ENCODE assay signal across 10 mouse cellular contexts in the genomic region with DNA sequence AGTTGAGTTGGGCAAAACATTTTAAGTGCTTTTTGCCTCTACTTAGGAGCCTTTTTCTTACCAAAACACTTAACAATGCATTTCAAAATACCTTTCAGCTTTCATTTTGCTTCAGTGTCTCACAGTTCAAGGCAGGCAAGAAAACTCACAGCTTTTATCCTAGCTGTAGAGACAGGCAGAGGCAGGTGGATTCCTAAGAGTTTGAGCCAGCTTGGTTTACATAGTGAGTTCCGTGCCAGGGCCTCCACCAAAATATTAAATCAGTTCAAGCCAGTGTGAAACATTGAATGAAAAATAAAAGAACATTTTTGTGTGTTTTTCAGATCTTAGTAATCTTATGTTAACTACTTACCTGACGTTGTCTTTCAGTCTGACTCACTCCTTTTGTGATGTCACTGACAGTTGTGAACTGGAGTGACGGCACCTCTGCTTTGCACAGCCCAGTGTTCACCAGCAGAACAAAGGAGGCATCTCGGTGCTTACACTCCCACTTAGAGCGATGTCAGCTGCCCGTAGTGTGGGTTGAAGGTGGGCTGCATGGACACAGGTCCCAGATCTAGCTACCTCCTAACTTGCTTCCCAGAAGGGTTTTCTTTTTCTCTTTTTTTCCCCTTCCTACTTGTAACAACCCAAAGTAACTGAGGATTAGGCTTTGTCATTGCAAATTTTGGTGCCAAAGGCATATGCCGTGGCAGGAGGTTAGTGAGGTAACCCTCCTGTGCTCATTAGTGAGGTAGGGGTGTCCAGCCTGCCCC.
"Had no signal": no experiment of that assay in that cellular context is flagged by ENCODE, and none has a peak within 500 bp of the region (broad histone marks: within the 10 kb centered on the region; RNA-seq: fewer than 3 reads in every experiment).

No protein-coding gene starts in this region.

- H3K4me3 ChIP-seq: left cerebral cortex, adult 2 months; limb, embryonic 10.5 days; midbrain, embryonic 12.5 days; stomach, embryonic 15.5 days had no signal

- H3K27ac ChIP-seq: kidney, postnatal 0 days; left cerebral cortex, adult 2 months; limb, embryonic 10.5 days; midbrain, embryonic 12.5 days; stomach, embryonic 15.5 days had no signal

- H3K9me3 ChIP-seq: limb, embryonic 10.5 days; midbrain, embryonic 12.5 days; stomach, embryonic 15.5 days had no signal

- H3K27me3 ChIP-seq: midbrain, embryonic 12.5 days; stomach, embryonic 15.5 days had no signal

- H3K4me1 ChIP-seq: limb, embryonic 10.5 days; midbrain, embryonic 12.5 days; stomach, embryonic 15.5 days had no signal

- H3K4me2 ChIP-seq: midbrain, embryonic 12.5 days; stomach, embryonic 15.5 days had no signal

- H3K9ac ChIP-seq: midbrain, embryonic 12.5 days; stomach, embryonic 15.5 days had no signal

- DNase-seq: kidney, postnatal 4 days; lung, adult 18-20 months; lung, postnatal 36 days; right cerebral cortex, postnatal 14 days; thymus, postnatal 14 days had no signal
